Mouse (Mus musculus) myocyte (in vitro differentiated cells): ENCODE measurements at regions not wholly inside any gene's neighbourhood (a gene's known extent, or its start where the extent isn't known, plus 50 kb on each side); places are given as distances from the start of the nearest gene placed in this dataset.

Experiments used
- H3K27me3 ChIP-seq: one replicate; pipeline ENCODE4 v1.6.1; 2011; ENCODE audit not compliant: control insufficient read depth, insufficient read depth, insufficient read length
- H3K36me3 ChIP-seq: one replicate; pipeline ENCODE4 v1.6.1; 2011; ENCODE audit not compliant: control insufficient read depth, insufficient read depth
- H3K4me2 ChIP-seq: one replicate; pipeline ENCODE4 v1.6.1; 2011; ENCODE audit warnings: low read depth, control low read depth
- H3K4me3 ChIP-seq: one replicate; pipeline ENCODE4 v1.5.1; 2011; ENCODE audit warnings: mild to moderate bottlenecking, control low read depth, moderate library complexity
- H3K79me2 ChIP-seq: one replicate; pipeline ENCODE4 v1.6.1; 2011; ENCODE audit not compliant: control insufficient read depth, insufficient read depth
- H3ac ChIP-seq: one replicate; pipeline ENCODE4 v1.6.1; 2011; ENCODE audit not compliant: control insufficient read depth, insufficient read length
- CEBPB ChIP-seq: IDR thresholded peaks from 2 replicates; pipeline ENCODE4 v1.6.1; 2011; ENCODE audit warnings: mild to moderate bottlenecking, moderate library complexity; ENCODE audit not compliant: poor library complexity, insufficient read depth, severe bottlenecking
- E2F4 ChIP-seq: IDR thresholded peaks from one replicate; pipeline ENCODE4 v1.6.1; 2011; ENCODE audit warnings: mild to moderate bottlenecking, control low read depth, moderate library complexity; ENCODE audit not compliant: insufficient read depth
- MAX ChIP-seq: IDR thresholded peaks from one replicate; pipeline ENCODE4 v1.6.1; 2011; ENCODE audit warnings: low read depth, mild to moderate bottlenecking, control low read depth
- MYOD1 ChIP-seq, 3 experiments: IDR thresholded peaks; one replicate each; pipeline ENCODE4 v1.6.1; 2011; ENCODE audit warnings: control low read depth in 2 of 3, low read depth in 2 of 3, mild to moderate bottlenecking in 2 of 3, moderate library complexity in 1 of 3; ENCODE audit not compliant: insufficient read length in 2 of 3, control insufficient read depth in 1 of 3
- MYOG ChIP-seq, 3 experiments: IDR thresholded peaks; one replicate each; pipeline ENCODE4 v1.6.1; 2011; ENCODE audit warnings: control low read depth in 2 of 3, low read depth in 2 of 3, mild to moderate bottlenecking in 2 of 3; ENCODE audit not compliant: insufficient read length in 2 of 3, control insufficient read depth in 1 of 3, insufficient read depth in 1 of 3
- POLR2A ChIP-seq: IDR thresholded peaks from one replicate; pipeline ENCODE4 v1.6.1; 2011; ENCODE audit warnings: low read depth, mild to moderate bottlenecking, control low read depth, moderate library complexity; ENCODE audit not compliant: insufficient read length
- POLR2AphosphoS2 ChIP-seq: IDR thresholded peaks from one replicate; pipeline ENCODE4 v1.6.1; 2011; ENCODE audit warnings: low read depth, control low read depth; ENCODE audit not compliant: insufficient read length
- REST ChIP-seq: IDR thresholded peaks from one replicate; pipeline ENCODE4 v1.6.1; 2011; ENCODE audit warnings: mild to moderate bottlenecking, control low read depth, moderate library complexity; ENCODE audit not compliant: insufficient read depth, insufficient read length
- SRF ChIP-seq: IDR thresholded peaks from one replicate; pipeline ENCODE4 v1.6.1; 2011; ENCODE audit warnings: low read depth; ENCODE audit not compliant: control insufficient read depth, insufficient read length
- TCF12 ChIP-seq: IDR thresholded peaks from one replicate; pipeline ENCODE4 v1.6.1; 2011; ENCODE audit warnings: mild to moderate bottlenecking, control low read depth; ENCODE audit not compliant: poor library complexity, insufficient read depth, severe bottlenecking
- TCF3 ChIP-seq: IDR thresholded peaks from one replicate; pipeline ENCODE4 v1.6.1; 2011; ENCODE audit warnings: low read depth, control low read depth; ENCODE audit not compliant: insufficient read length
- USF1 ChIP-seq: IDR thresholded peaks from one replicate; pipeline ENCODE4 v1.6.1; 2011; ENCODE audit warnings: low read depth, mild to moderate bottlenecking, control low read depth, moderate library complexity

- Histone ChIP-seq H3K27me3 (no peaks in the 10 kb centered on the region), H3K36me3 (no peaks in the 10 kb centered on the region), H3K4me3 (no peak overlapping the region), H3K4me2 (no peak overlapping the region), H3K79me2 (no peaks in the 10 kb centered on the region), H3ac (no peak overlapping the region)
- no peak for TF ChIP-seq SRF
- TF ChIP-seq CEBPB: no peak
- no peak for TF ChIP-seq POLR2AphosphoS2
- TF ChIP-seq E2F4: no peak
- TF ChIP-seq TCF3: no peak
- no peak for TF ChIP-seq POLR2A
- no peak for TF ChIP-seq USF1
- no peak for TF ChIP-seq TCF12
- no peak for TF ChIP-seq MAX
- no peak for TF ChIP-seq REST
- TF ChIP-seq MYOG (IDR thresholded peaks at IDR 0.05; ENCODE audit: control insufficient read depth in 1 of 3, insufficient read depth in 1 of 3, insufficient read length in 2 of 3, low read depth in 2 of 3): no peak
- TF ChIP-seq MYOD1 (IDR thresholded peaks at IDR 0.05; ENCODE audit: control insufficient read depth in 1 of 3, insufficient read length in 2 of 3, low read depth in 2 of 3): no peak
These were observed 381.9 kb downstream of the Mllt3 start for GRCm38 (mm10) chr4:87651275-87651674.

GRCm38 (mm10) chr4:87650837-87651236 is 382.3 kb downstream of the Mllt3 start:
- Histone ChIP-seq H3ac (no peak overlapping the region), H3K79me2 (no peaks in the 10 kb centered on the region), H3K36me3 (no peaks in the 10 kb centered on the region), H3K4me3 (no peak overlapping the region), H3K4me2 (no peak overlapping the region), H3K27me3 (no peaks in the 10 kb centered on the region)
- TF ChIP-seq MYOD1 (IDR thresholded peaks at IDR 0.05; ENCODE audit: control insufficient read depth in 1 of 3, insufficient read length in 2 of 3, low read depth in 2 of 3) (no peak), E2F4 (no peak), TCF12 (no peak), USF1 (no peak), TCF3 (no peak), POLR2AphosphoS2 (no peak), MYOG (IDR thresholded peaks at IDR 0.05; ENCODE audit: control insufficient read depth in 1 of 3, insufficient read depth in 1 of 3, insufficient read length in 2 of 3, low read depth in 2 of 3) (no peak), POLR2A (no peak), REST (no peak), MAX (no peak), SRF (no peak), CEBPB (no peak)

GRCm38 (mm10) chr4:87650393-87650792 is 382.8 kb downstream of the Mllt3 start:
- no peak overlapping the region for H3K4me3 ChIP-seq
- TF ChIP-seq POLR2AphosphoS2 (no peak), TCF12 (no peak), MYOD1 (IDR thresholded peaks at IDR 0.05; ENCODE audit: control insufficient read depth in 1 of 3, insufficient read length in 2 of 3, low read depth in 2 of 3) (no peak), USF1 (no peak), MYOG (IDR thresholded peaks at IDR 0.05; ENCODE audit: control insufficient read depth in 1 of 3, insufficient read depth in 1 of 3, insufficient read length in 2 of 3, low read depth in 2 of 3) (no peak), MAX (no peak), CEBPB (no peak), POLR2A (no peak), SRF (no peak), TCF3 (no peak)

GRCm38 (mm10) chr4:87648919-87649318 is 384.2 kb downstream of the Mllt3 start:
- peak overlapping the region; percentile 73 for H3K4me2 ChIP-seq
- H3K79me2 ChIP-seq: no peaks in the 10 kb centered on the region
- no peaks in the 10 kb centered on the region for H3K36me3 ChIP-seq
- H3K27me3 ChIP-seq: no peaks in the 10 kb centered on the region
- no peak for TF ChIP-seq MYOD1 (IDR thresholded peaks at IDR 0.05; ENCODE audit: control insufficient read depth in 1 of 3, insufficient read length in 2 of 3, low read depth in 2 of 3)
- no peak for TF ChIP-seq POLR2A
- no peak for TF ChIP-seq CEBPB
- no peak for TF ChIP-seq POLR2AphosphoS2
- TF ChIP-seq E2F4: no peak
- TF ChIP-seq MAX: no peak
- TF ChIP-seq TCF3: no peak
- no peak for TF ChIP-seq SRF
- TF ChIP-seq REST: no peak
- peak overlapping the region; percentile 7 for H3K4me3 ChIP-seq
- no peak overlapping the region for H3ac ChIP-seq

More at GRCm38 (mm10) chr4:87650393-87650792, 382.8 kb downstream of the Mllt3 start:
- Histone ChIP-seq H3K4me2 (no peak overlapping the region), H3K36me3 (no peaks in the 10 kb centered on the region), H3K79me2 (no peaks in the 10 kb centered on the region), H3K27me3 (no peaks in the 10 kb centered on the region), H3ac (no peak overlapping the region)
